Mouse (Mus musculus): Measurements from ENCODE around the gene Smim13. TPM values are rescaled to one million over a fixed set of nuclear protein-coding genes. Genes with fewer than 3 reads are reported as not detected.

Smim13 gene
- total RNA-seq, 2 experiments from 2014 or later: 178 to 186 TPM

GRCm38 (mm10) chr13:41273927-41274650 is 24.4 kb downstream of the Smim13 start, which contains the start of gene Gm17364:
Gene Gm17364 (minus strand): TSS chr13:41273977.
- intact Hi-C loops (cut with DNase I): no loop called here
- DNase-seq (ENCODE audit: low spot score in 2 of 2): no peak

GRCm38 (mm10) chr13:41280696-41281095 is 31.1 kb downstream of the Smim13 start:
- no peak for DNase-seq (ENCODE audit: low spot score in 2 of 2)
- intact Hi-C loops (cut with DNase I): no loop called here

- intact Hi-C loops (cut with DNase I): loop anchor here (1.0 to 2.0 kb wide), 2 partner anchors 289 to 352 kb away; no protein-coding TSS in a partner anchor
- peak; percentile 78 to 81 for DNase-seq (ENCODE audit: low spot score in 2 of 2)
Observed at GRCm38 (mm10) chr13:41283256-41283655, 33.6 kb downstream of the Smim13 start.

- intact Hi-C loops (cut with DNase I): no loop called here
Observed at GRCm38 (mm10) chr13:41285448-41285847, 35.8 kb downstream of the Smim13 start.

GRCm38 (mm10) chr13:41286285-41286684 is 36.6 kb downstream of the Smim13 start:
- DNase-seq (ENCODE audit: low spot score in 2 of 2): no peak
- intact Hi-C loops (cut with DNase I): no loop called here

More at GRCm38 (mm10) chr13:41285448-41285847, 35.8 kb downstream of the Smim13 start:
- no peak for DNase-seq (ENCODE audit: low spot score in 2 of 2)

GRCm38 (mm10) chr13:41291466-41291974 is 41.9 kb downstream of the Smim13 start:
- intact Hi-C loops (cut with DNase I): no loop called here
- no peak for DNase-seq (ENCODE audit: low spot score in 2 of 2)

- DNase-seq (ENCODE audit: low spot score in 2 of 2): no peak
- intact Hi-C loops (cut with DNase I): no loop called here
Observed at GRCm38 (mm10) chr13:41293595-41293994, 44.0 kb downstream of the Smim13 start.

GRCm38 (mm10) chr13:41295886-41296285 is 46.2 kb downstream of the Smim13 start:
- intact Hi-C loops (cut with DNase I): no loop called here
- DNase-seq (ENCODE audit: low spot score in 2 of 2): no peak

GRCm38 (mm10) chr13:41296396-41296795 is 46.8 kb downstream of the Smim13 start:
- intact Hi-C loops (cut with DNase I): no loop called here
- DNase-seq (ENCODE audit: low spot score in 2 of 2): no peak

- intact Hi-C loops (cut with DNase I): no loop called here
- no peak for DNase-seq (ENCODE audit: low spot score in 2 of 2)
Observed at GRCm38 (mm10) chr13:41298533-41298932, 48.9 kb downstream of the Smim13 start.

GRCm38 (mm10) chr13:41298996-41299395 is 49.4 kb downstream of the Smim13 start:
- no peak for DNase-seq (ENCODE audit: low spot score in 2 of 2)
- intact Hi-C loops (cut with DNase I): no loop called here

- no peak for DNase-seq (ENCODE audit: low spot score in 2 of 2)
- intact Hi-C loops (cut with DNase I): loop anchor here (5.0 kb wide), 1 partner anchor 57 kb away; no protein-coding TSS in a partner anchor
Observed at GRCm38 (mm10) chr13:41300037-41300436, 50.4 kb downstream of the Smim13 start.

- intact Hi-C loops (cut with DNase I): loop anchor here (1.0 to 5.0 kb wide), 2 partner anchors 55 to 270 kb away; no protein-coding TSS in a partner anchor
- peak; percentile 68 to 77 for DNase-seq (ENCODE audit: low spot score in 2 of 2)
Observed at GRCm38 (mm10) chr13:41302716-41303115, 53.1 kb downstream of the Smim13 start.

GRCm38 (mm10) chr13:41320749-41321148 is 71.1 kb downstream of the Smim13 start:
- no peak for DNase-seq (ENCODE audit: low spot score in 2 of 2)
- intact Hi-C loops (cut with DNase I): no loop called here

- intact Hi-C loops (cut with DNase I): no loop called here
- DNase-seq (ENCODE audit: low spot score in 2 of 2): no peak
Observed at GRCm38 (mm10) chr13:41321433-41321832, 71.8 kb downstream of the Smim13 start.

- DNase-seq (ENCODE audit: low spot score in 2 of 2): no peak
- intact Hi-C loops (cut with DNase I): no loop called here
Observed at GRCm38 (mm10) chr13:41324631-41325030, 75.0 kb downstream of the Smim13 start.

GRCm38 (mm10) chr13:41325346-41325745 is 75.7 kb downstream of the Smim13 start:
- intact Hi-C loops (cut with DNase I): no loop called here
- DNase-seq (ENCODE audit: low spot score in 2 of 2): no peak

- no peak for DNase-seq (ENCODE audit: low spot score in 2 of 2)
- intact Hi-C loops (cut with DNase I): no loop called here
Observed at GRCm38 (mm10) chr13:41326134-41326533, 76.5 kb downstream of the Smim13 start.

Data from left cerebral cortex, postnatal 25 days (tissue).